Mouse (Mus musculus): ENCODE results near the gene Pmel.
"Not testable (repeated sequence)": the region's sequence is repeated elsewhere in the genome, so short reads cannot be mapped to it uniquely, and the experiment has no call there.

The Pmel gene

GRCm38 (mm10) chr10:128702328-128703007 is 1.5 kb upstream of the Pmel start:
- no peak for DNase-seq (ENCODE audit: low spot score in 2 of 2)

GRCm38 (mm10) chr10:128704491-128705316 is 709 bp downstream of the Pmel start, which contains the start of gene Cdk2:
Gene Cdk2, minus strand, starts transcription at chr10:128705031.
- peak; percentile 74 to 84 for DNase-seq (ENCODE audit: low spot score in 2 of 2)

- DNase-seq (ENCODE audit: low spot score in 2 of 2) = no peak
Measured at GRCm38 (mm10) chr10:128705317-128705693, 1.3 kb downstream of the Pmel start.

- not testable (repeated sequence) for DNase-seq (ENCODE audit: low spot score in 2 of 2)
Measured at GRCm38 (mm10) chr10:128711318-128711717, 7.3 kb downstream of the Pmel start.

- DNase-seq (ENCODE audit: low spot score in 2 of 2) = peak; percentile 79 to 85
Measured at GRCm38 (mm10) chr10:128715559-128716537, 11.9 kb downstream of the Pmel start.

- DNase-seq (ENCODE audit: low spot score in 2 of 2) = not testable (repeated sequence)
Measured at GRCm38 (mm10) chr10:128725466-128725865, 21.5 kb downstream of the Pmel start.

- no peak for DNase-seq (ENCODE audit: low spot score in 2 of 2)
Measured at GRCm38 (mm10) chr10:128728059-128728458, 24.1 kb downstream of the Pmel start.

GRCm38 (mm10) chr10:128731002-128731433 is 27.0 kb downstream of the Pmel start:
- peak in 1 of 2 experiments; percentile 66 for DNase-seq (ENCODE audit: low spot score in 2 of 2)

GRCm38 (mm10) chr10:128731992-128732391 is 28.0 kb downstream of the Pmel start:
- DNase-seq (ENCODE audit: low spot score in 2 of 2) = no peak

GRCm38 (mm10) chr10:128737435-128737834 is 33.4 kb downstream of the Pmel start:
- no peak for DNase-seq (ENCODE audit: low spot score in 2 of 2)

- DNase-seq (ENCODE audit: low spot score in 2 of 2) = no peak
Measured at GRCm38 (mm10) chr10:128740296-128740695, 36.3 kb downstream of the Pmel start.

- no peak for DNase-seq (ENCODE audit: low spot score in 2 of 2)
Measured at GRCm38 (mm10) chr10:128742616-128743015, 38.6 kb downstream of the Pmel start.

GRCm38 (mm10) chr10:128743235-128743634 is 39.2 kb downstream of the Pmel start:
- no peak for DNase-seq (ENCODE audit: low spot score in 2 of 2)

- peak in 1 of 2 experiments; percentile 23 for DNase-seq (ENCODE audit: low spot score in 2 of 2)
Measured at GRCm38 (mm10) chr10:128743791-128744191, 39.8 kb downstream of the Pmel start.

GRCm38 (mm10) chr10:128744211-128744610 is 40.2 kb downstream of the Pmel start:
- no peak for DNase-seq (ENCODE audit: low spot score in 2 of 2)

GRCm38 (mm10) chr10:128744680-128745601 is 40.9 kb downstream of the Pmel start, which contains the start of gene Dgka:
Gene Dgka, minus strand, starts transcription at chr10:128744855.
- peak in 1 of 2 experiments; percentile 54 for DNase-seq (ENCODE audit: low spot score in 2 of 2)

GRCm38 (mm10) chr10:128745946-128746613 is 42.1 kb downstream of the Pmel start:
- DNase-seq (ENCODE audit: low spot score in 2 of 2) = peak; percentile 61 to 80

GRCm38 (mm10) chr10:128746972-128747645 is 43.1 kb downstream of the Pmel start:
- DNase-seq (ENCODE audit: low spot score in 2 of 2) = no peak

GRCm38 (mm10) chr10:128747646-128748251 is 43.8 kb downstream of the Pmel start, which contains the start of gene Pym1:
Gene Pym1, plus strand, starts transcription at chr10:128747889.
- DNase-seq (ENCODE audit: low spot score in 2 of 2) = peak; percentile 56 to 67

Data from natural killer cell, adult 2 months (primary cell).